Mouse (Mus musculus) T-helper 17 cell (primary cell): ENCODE measurements around the gene Ldb2.

Experiments
- in situ Hi-C, 2 experiments: fragments of 300-600 bp; cut with MboI, MseI; formaldehyde crosslinking; loops; 1 replicate in 1 of 2; 2 replicates in 1 of 2; pipeline ENCODE4 v1.15.1; 2025; ENCODE audit warnings: high pct_unique_total_duplicates in 2 of 2

Gene Ldb2

GRCm38 (mm10) chr5:44799053-44799860 is at the start of gene Ldb2:
Gene Ldb2, minus strand, starts transcription at chr5:44799680.
- in situ Hi-C loops = no loop called here

DNA sequence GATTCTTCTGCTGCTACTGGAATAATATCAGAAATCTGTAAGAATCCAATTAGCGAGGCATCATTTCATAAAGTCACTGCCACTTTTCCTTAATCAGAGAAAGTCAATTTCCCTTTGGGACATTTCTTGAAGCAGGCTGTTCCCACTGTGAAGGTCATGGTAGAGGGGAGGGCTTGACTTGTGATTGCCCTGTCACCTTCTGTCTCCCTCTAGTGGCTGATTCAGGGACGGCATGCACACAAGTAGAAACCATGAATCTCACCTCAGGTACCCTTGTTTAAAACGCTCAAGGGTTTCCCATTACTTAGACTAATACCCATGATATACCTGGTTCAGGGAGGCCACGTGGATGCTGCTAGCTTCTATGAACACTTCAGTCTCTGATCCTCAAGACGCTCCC is 31.8 kb upstream of the Ldb2 start:
- in situ Hi-C loops = loop anchor here in 1 of 2 experiments (5.0 kb wide), 1 partner anchor 524 kb away; no protein-coding TSS in a partner anchor

- in situ Hi-C loops = no loop called here
Measured at GRCm38 (mm10) chr5:44815506-44815905, 16.0 kb upstream of the Ldb2 start.

DNA sequence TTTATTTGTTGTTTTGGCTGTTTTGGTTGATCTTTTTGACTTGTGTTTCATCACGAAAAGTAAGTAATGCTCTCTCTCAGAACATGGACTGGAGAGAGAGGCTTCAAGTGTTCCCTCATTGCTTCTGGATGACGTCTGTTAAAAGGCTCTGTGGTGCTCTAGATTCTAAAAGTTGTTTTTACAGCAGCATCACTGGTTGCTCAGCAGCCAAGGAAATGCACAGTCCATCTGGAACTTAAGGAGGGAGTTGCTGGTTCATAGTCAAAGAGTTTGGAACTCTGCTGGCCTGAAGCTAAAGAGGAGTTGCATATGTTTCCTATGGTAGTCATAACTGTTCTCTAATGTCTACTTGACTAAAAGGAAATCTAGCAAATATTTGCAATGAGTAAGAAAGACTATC is 6.5 kb upstream of the Ldb2 start:
- in situ Hi-C loops = no loop called here

DNA sequence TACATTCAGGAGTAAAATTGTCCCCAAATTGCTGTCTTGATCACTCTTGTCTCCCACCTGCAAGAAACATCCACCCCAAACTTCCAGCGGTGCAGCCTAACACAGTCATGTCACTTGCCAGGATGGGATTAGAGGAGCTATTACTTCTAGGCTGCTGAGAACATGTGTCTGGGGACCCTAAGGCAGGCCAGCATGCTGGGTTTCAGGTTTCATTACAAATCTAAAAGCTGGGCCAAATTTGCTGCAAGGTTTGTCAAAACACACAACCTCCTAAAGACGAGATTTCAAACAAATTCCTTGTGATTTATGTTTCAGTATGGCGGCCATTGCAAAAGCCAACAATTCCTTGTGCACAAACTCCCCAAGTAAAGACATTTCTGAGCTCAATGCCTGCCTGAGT is 1.6 kb upstream of the Ldb2 start:
- in situ Hi-C loops = no loop called here

- in situ Hi-C loops = no loop called here
Measured at GRCm38 (mm10) chr5:44799861-44800260, 381 bp upstream of the Ldb2 start.

DNA sequence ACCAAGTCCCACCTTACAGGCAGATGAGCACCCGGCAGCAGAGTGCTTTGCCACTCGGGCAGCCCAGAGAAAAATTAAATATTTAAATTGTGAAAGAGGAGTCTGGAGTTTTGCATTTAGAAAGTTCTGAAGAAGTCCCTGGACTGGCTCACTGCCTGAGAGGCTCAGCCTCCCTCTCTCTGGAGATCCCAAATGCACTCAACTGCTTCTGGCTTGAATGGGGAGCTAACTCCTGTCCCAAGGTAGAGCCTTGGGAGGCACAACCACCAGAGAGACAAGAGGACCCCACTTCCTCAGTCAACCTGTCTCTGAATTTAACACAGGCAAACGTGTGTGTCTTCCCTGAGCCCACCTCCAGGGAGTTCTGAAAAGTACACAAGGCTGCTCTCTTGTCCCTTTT is 987 bp downstream of the Ldb2 start:
- in situ Hi-C loops = no loop called here

GRCm38 (mm10) chr5:44798056-44798455 is 1.4 kb downstream of the Ldb2 start:
- in situ Hi-C loops = no loop called here

GRCm38 (mm10) chr5:44784591-44784990 is 14.9 kb downstream of the Ldb2 start:
- in situ Hi-C loops = no loop called here

GRCm38 (mm10) chr5:44779340-44779739 is 20.1 kb downstream of the Ldb2 start:
- in situ Hi-C loops = no loop called here

- in situ Hi-C loops = no loop called here
Measured at GRCm38 (mm10) chr5:44768472-44768871, 31.0 kb downstream of the Ldb2 start.

DNA sequence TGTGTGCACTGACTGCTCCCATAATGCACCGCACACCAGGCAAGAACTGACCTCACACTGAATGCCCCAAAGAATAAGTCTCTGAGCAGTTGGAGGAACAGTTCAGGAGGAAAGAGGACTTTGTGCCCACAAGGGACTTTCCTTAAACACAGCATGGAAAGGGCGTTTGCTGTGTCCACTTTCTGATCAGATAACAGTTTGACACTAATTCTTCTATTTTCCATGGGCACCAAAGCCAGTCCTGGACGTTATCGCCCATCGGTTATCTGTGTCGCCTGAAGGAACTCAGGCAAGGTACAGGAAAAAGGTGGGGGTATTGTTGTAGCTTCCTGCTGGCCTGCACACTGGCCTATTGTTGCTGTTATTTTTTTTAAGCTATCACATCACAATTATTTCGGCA is 34.6 kb downstream of the Ldb2 start:
- in situ Hi-C loops = no loop called here

DNA sequence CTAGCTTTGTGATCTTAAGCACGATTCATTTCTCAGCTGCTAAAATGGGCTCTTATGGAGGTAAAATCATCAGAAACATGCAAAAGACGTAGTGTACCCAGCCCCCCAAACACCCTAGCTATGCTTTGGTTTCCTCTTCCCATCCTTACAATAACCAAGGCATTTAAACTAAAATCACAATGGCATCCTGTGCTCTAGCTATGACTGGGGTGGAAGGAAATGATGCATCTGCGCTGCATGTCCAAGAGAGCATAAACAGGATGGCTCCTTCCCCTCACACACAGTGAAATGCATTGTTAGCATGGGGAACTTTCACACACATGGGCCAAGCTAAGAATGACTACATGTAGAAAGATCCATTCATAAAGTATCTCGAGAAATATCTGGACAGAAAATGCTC is 40.3 kb downstream of the Ldb2 start:
- in situ Hi-C loops = no loop called here

DNA sequence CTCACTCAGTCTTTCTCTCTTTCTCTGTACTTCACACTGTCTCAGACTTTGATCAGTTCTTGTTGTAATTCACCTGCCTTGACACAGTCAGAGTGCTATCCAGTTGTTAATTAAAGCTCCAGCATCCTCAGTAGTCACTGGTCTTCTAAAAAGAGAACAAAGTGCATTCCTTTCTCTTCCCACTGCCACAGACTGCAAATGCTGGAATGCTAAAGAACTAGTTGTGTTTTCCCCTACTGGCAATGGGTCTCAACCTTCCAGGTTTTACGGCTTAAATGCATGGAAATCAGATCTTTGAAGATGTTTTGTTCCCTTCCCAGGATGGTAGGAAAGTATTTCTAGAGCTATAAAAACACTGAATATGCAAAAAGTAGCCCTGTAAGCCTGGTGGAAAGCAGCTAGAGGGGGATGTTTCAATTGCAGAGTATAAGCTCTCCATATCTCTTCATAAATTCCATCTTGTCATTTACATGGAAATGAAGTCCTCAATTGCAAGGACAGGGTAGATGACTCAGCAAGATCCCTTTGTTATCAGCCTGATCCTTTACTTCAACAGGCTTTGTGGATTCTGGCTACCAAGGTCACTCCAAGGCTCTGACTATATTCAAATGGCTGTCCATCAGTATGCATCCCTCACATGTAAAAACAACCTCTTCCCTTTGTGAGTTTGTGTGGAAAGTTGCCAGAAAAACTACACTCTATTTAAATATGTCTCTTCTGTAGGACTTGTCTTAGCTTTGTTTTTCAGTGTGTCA is 45.1 kb downstream of the Ldb2 start:
- in situ Hi-C loops = no loop called here

GRCm38 (mm10) chr5:44745706-44746105 is 53.8 kb downstream of the Ldb2 start:
- in situ Hi-C loops = no loop called here

GRCm38 (mm10) chr5:44736366-44736765 is 63.1 kb downstream of the Ldb2 start:
- in situ Hi-C loops = no loop called here

DNA sequence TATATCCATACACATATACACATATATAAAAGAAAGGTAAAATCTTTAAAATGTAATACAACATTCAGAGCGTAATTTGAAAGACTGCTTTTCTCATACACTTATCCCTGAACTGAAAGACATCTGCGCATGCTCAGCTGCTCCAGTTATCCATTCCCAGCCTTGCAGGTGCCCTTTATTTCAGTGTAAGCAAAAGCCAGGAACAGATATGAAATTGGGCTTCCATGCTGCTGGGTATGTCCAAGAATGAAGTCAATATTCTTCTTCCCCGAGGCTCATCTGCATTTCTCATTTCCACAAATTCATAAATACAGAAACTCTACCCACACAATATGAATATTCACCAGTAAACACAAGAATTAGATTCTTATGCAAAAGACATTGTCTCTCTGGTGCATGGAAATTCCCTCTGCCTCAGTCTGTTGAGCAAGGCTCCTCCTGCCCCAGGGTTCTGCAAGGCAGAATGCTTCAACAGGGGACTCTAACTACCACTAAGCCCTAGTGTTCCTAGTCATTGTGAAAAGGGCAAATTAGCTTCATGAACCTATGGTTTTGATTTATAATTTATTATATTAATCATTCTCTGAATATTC is 65.3 kb downstream of the Ldb2 start:
- in situ Hi-C loops = no loop called here

DNA sequence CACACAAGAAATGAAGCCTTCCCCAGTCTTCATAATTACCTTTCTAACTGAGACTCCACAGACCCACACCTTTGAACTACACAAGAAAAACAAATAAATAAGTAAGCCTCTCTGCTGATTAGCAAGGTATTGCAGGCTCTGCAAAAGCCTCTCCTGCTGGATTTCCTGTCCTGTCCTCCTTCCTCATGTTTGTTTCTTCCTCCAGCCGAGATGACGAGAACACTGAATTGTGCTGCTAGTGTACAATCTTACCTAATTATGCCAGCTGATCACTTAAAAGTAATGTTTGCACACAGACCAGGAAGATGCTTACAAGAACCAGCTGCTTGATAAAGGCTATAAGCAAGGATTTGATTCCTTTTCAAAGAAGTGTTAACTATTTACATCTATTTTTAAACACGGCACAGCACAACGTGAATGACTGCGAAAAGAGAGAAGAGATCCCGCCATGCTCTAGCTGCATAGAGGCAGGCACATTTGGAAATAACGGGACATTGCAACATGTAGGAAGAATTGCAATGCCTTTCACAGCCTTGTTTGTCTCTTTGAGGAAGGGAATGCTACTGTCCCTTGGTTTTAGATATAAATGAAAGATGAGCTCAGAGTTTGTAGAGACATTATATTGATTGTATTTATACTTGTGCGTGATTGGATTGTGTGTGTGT is 69.7 kb downstream of the Ldb2 start:
- in situ Hi-C loops = no loop called here

DNA sequence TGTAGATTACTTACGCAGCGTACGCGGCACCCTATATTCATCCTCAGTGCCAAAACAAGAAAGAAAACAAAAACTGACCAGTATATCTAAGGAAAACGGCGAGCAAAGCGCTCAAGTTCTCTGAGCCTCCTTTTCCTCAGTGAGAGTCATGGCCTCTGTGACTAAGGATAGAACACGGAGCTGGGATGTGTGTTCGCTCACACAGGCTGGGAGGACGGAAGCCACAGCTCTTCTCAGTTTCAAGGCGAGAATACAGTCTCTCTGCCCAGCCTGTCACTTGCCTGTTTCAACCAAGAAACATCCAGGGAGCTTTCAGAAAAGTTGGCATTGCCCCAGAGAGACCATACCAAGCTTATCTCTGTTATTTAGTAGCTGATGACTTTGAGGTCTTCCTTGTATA is 71.5 kb downstream of the Ldb2 start:
- in situ Hi-C loops = no loop called here

- in situ Hi-C loops = no loop called here
Measured at GRCm38 (mm10) chr5:44726546-44727476, 72.7 kb downstream of the Ldb2 start.

GRCm38 (mm10) chr5:44725501-44725900 is 74.0 kb downstream of the Ldb2 start:
- in situ Hi-C loops = no loop called here
